ENCODE assay signal across 8 mouse cellular contexts in the genomic region with DNA sequence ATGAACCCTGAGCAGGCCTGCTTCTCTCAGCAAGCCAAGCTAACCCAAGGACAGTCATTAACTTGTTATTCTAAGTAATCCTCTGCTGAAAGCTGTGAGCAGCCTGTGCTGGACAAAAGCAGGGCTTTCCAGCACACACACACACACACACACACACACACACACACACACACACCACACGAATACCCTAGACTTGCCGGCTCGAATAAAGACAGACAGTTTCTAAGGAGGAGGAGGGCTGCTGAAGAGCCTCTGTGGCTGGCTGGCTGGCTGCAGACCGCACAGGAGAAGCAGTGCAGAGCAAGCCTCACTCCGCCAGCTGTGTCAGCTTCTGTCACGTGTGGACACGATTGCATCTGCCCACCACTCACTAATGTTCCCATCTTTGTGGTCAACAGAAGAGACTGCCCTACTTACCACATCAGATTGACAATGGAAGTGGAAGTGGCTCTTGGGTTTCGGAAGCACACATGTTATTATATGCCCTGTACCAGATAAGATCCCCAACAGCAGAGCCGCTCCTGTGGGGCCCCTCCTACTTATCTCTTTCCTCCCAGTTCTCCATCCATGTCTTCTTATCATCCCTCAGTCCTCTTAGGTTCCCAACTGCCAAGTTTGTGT.
DNase-seq lines count a peak whose midpoint lies in the region; ATAC-seq and TF ChIP-seq lines count a peak whose summit lies in the region.

No protein-coding gene starts in this region.

- H3K4me3 ChIP-seq in heart, embryonic 13.5 days: peak overlapping the region; percentile 16; the same call in 1 of the 2 replicates
- H3K4me3 ChIP-seq in heart, adult 2 months: no peak overlapping the region
- no peak overlapping the region for H3K4me3 ChIP-seq in embryonic facial prominence, embryonic 14.5 days (ENCODE audit: low read depth, low read length)
- H3K4me3 ChIP-seq in intestine, embryonic 14.5 days (ENCODE audit: low read depth, low read length): no peak overlapping the region
- peak overlapping the region; percentile 65 to 96 for H3K4me3 ChIP-seq in liver, embryonic 14.5 days (ENCODE audit: insufficient read depth in 1 of 2, low read depth in 2 of 2, low read length in 2 of 2)

- peak; percentile 39; the same call in 1 of the 2 replicates for ATAC-seq in heart, embryonic 13.5 days (ENCODE audit: extremely low read depth, insufficient number of reproducible peaks, low FRiP score, low TSS enrichment)
- peak; percentile 80 for ATAC-seq in embryonic facial prominence, embryonic 14.5 days (ENCODE audit: low read depth)
- ATAC-seq in intestine, embryonic 14.5 days (replicated peaks; ENCODE audit: low FRiP score, low TSS enrichment, low read depth): peak; percentile 71
- peak; percentile 93 for ATAC-seq in liver, embryonic 14.5 days (ENCODE audit: insufficient read depth)

- DNase-seq in heart, adult 2 months: no peak
- peak; percentile 75 for DNase-seq in embryonic facial prominence, embryonic 14.5 days (ENCODE audit: low spot score)
- peak; percentile 57 for DNase-seq in intestine, embryonic 14.5 days (ENCODE audit: low spot score)
- peak; percentile 63 to 72 (median 64) for DNase-seq in liver, embryonic 14.5 days (ENCODE audit: low read depth in 3 of 3, low spot score in 3 of 3)
- peak; percentile 23 for DNase-seq in right cerebral cortex, postnatal 14 days
- no peak for DNase-seq in adrenal gland, postnatal 10 days
- DNase-seq in cerebellum, adult 18-20 months: no peak

- peak overlapping the region; percentile 60 for H3K4me2 ChIP-seq in heart, embryonic 13.5 days
- H3K4me2 ChIP-seq in embryonic facial prominence, embryonic 14.5 days (ENCODE audit: low read depth, low read length): no peak overlapping the region
- 0 out of 2 replicates have a peak overlapping the region, but pooled peaks have one; percentile 5 for H3K4me2 ChIP-seq in intestine, embryonic 14.5 days (ENCODE audit: low read length)
- H3K4me2 ChIP-seq in liver, embryonic 14.5 days (ENCODE audit: low read depth): peak overlapping the region; percentile 78

- H3K4me1 ChIP-seq in heart, embryonic 13.5 days: peaks cover 56% of the 10 kb centered on the region
- peaks cover 6% of the 10 kb centered on the region; the same call in 1 of the 2 replicates for H3K4me1 ChIP-seq in heart, adult 2 months (ENCODE audit: control insufficient read depth, insufficient read depth, low read length)
- peaks cover 16% of the 10 kb centered on the region for H3K4me1 ChIP-seq in embryonic facial prominence, embryonic 14.5 days (ENCODE audit: control insufficient read depth, insufficient read depth, low read length)
- peaks cover 28% of the 10 kb centered on the region for H3K4me1 ChIP-seq in intestine, embryonic 14.5 days (replicated peaks; ENCODE audit: control insufficient read depth, insufficient read depth, low read length)
- peaks cover 34 to 62% of the 10 kb centered on the region in 2 experiments for H3K4me1 ChIP-seq in liver, embryonic 14.5 days (replicated peaks; ENCODE audit: control insufficient read depth in 2 of 2, insufficient read depth in 2 of 2, low read length in 1 of 2)

- TF ChIP-seq CTCF in heart, adult 2 months (IDR thresholded peaks at IDR 0.05): no peak
- TF ChIP-seq CTCF in liver, embryonic 14.5 days (IDR thresholded peaks at IDR 0.05; ENCODE audit: low read depth): no peak

- H3K27ac ChIP-seq in heart, embryonic 13.5 days (replicated peaks): peak overlapping the region; percentile 56
- no peak overlapping the region for H3K27ac ChIP-seq in heart, adult 2 months
- H3K27ac ChIP-seq in embryonic facial prominence, embryonic 14.5 days (replicated peaks; ENCODE audit: low read depth, low read length): no peak overlapping the region
- H3K27ac ChIP-seq in intestine, embryonic 14.5 days (ENCODE audit: low read depth): peak overlapping the region; percentile 34; the same call in 1 of the 2 replicates
- peak overlapping the region; percentile 89 for H3K27ac ChIP-seq in liver, embryonic 14.5 days

- intact Hi-C loops in heart, adult 2 months (cut with DNase I): loop anchor here (2.0 kb wide), 1 partner anchor 30 kb away; no protein-coding TSS in a partner anchor

- H3K9ac ChIP-seq in heart, embryonic 13.5 days: peak overlapping the region; percentile 54
- H3K9ac ChIP-seq in heart, adult 2 months (ENCODE audit: low read depth, low read length): no peak overlapping the region
- H3K9ac ChIP-seq in embryonic facial prominence, embryonic 14.5 days (ENCODE audit: low read depth, low read length): no peak overlapping the region
- no peak overlapping the region for H3K9ac ChIP-seq in intestine, embryonic 14.5 days (ENCODE audit: low read length)
- H3K9ac ChIP-seq in liver, embryonic 14.5 days (replicated peaks): peak overlapping the region; percentile 77

- H3K27me3 ChIP-seq in heart, embryonic 13.5 days (replicated peaks): no peaks in the 10 kb centered on the region
- no peaks in the 10 kb centered on the region for H3K27me3 ChIP-seq in heart, adult 2 months (ENCODE audit: control insufficient read depth, insufficient read depth, low read length)
- no peaks in the 10 kb centered on the region for H3K27me3 ChIP-seq in embryonic facial prominence, embryonic 14.5 days (replicated peaks; ENCODE audit: control insufficient read depth, insufficient read depth, low read length)
- no peaks in the 10 kb centered on the region for H3K27me3 ChIP-seq in intestine, embryonic 14.5 days (replicated peaks; ENCODE audit: control insufficient read depth, insufficient read depth, low read length)
- H3K27me3 ChIP-seq in liver, embryonic 14.5 days (ENCODE audit: control insufficient read depth, insufficient read depth, low read length): no peaks in the 10 kb centered on the region

- H3K79me2 ChIP-seq in heart, adult 2 months (replicated peaks; ENCODE audit: control insufficient read depth, insufficient read depth, low read length): no peaks in the 10 kb centered on the region

- no peak for TF ChIP-seq POLR2A in heart, adult 2 months (IDR thresholded peaks at IDR 0.05; ENCODE audit: insufficient read depth, low read depth, low read length)

- no peak for TF ChIP-seq EP300 in heart, adult 2 months (IDR thresholded peaks at IDR 0.05; ENCODE audit: insufficient read depth, low read depth, low read length)
- TF ChIP-seq EP300 in liver, embryonic 14.5 days (IDR thresholded peaks at IDR 0.05; ENCODE audit: low read depth): peak; percentile 95

- H3K36me3 ChIP-seq in heart, embryonic 13.5 days: no peaks in the 10 kb centered on the region
- 0 out of 2 replicates have a peak, but pooled peaks cover 2% of the 10 kb centered on the region for H3K36me3 ChIP-seq in heart, adult 2 months (ENCODE audit: control insufficient read depth, insufficient read depth, low read length)
- H3K36me3 ChIP-seq in embryonic facial prominence, embryonic 14.5 days (ENCODE audit: control insufficient read depth, insufficient read depth, low read length): no peaks in the 10 kb centered on the region
- no peaks in the 10 kb centered on the region for H3K36me3 ChIP-seq in intestine, embryonic 14.5 days (ENCODE audit: control insufficient read depth, insufficient read depth, low read length)
- H3K36me3 ChIP-seq in liver, embryonic 14.5 days (replicated peaks; ENCODE audit: control insufficient read depth, insufficient read depth, low read depth): no peaks in the 10 kb centered on the region

- H3K9me3 ChIP-seq in heart, embryonic 13.5 days: no peaks in the 10 kb centered on the region
- H3K9me3 ChIP-seq in embryonic facial prominence, embryonic 14.5 days (ENCODE audit: control insufficient read depth, low read length): no peaks in the 10 kb centered on the region
- H3K9me3 ChIP-seq in intestine, embryonic 14.5 days (ENCODE audit: control insufficient read depth, low read length): no peaks in the 10 kb centered on the region
- H3K9me3 ChIP-seq in liver, embryonic 14.5 days (ENCODE audit: control insufficient read depth, low read length): no peaks in the 10 kb centered on the region

- 4% methylated on average over 9 of the region's 9 CpGs for WGBS in heart, embryonic 13.5 days
- 29% methylated on average over 9 of the region's 9 CpGs for WGBS in heart, adult 2 months
- WGBS in embryonic facial prominence, embryonic 14.5 days: 20% methylated on average over 9 of the region's 9 CpGs
- WGBS in intestine, embryonic 14.5 days: 17% methylated on average over 9 of the region's 9 CpGs
- WGBS in liver, embryonic 14.5 days (ENCODE audit: insufficient replicate concordance): 7% methylated on average over 9 of the region's 9 CpGs

Comparison
In these comparisons a context has a peak if more than half of its experiments do, and no peak if none do; other contexts are left out.
1. H3K27ac ChIP-seq: peak in heart, embryonic 13.5 days (single experiment), intestine, embryonic 14.5 days (single experiment) and liver, embryonic 14.5 days (single experiment); none in heart, adult 2 months (single experiment) and embryonic facial prominence, embryonic 14.5 days (single experiment).
2. H3K4me3 ChIP-seq: peak in heart, embryonic 13.5 days (single experiment) and liver, embryonic 14.5 days (2 of 2); none in heart, adult 2 months (single experiment), embryonic facial prominence, embryonic 14.5 days (single experiment) and intestine, embryonic 14.5 days (single experiment).
3. H3K9ac ChIP-seq: peak in heart, embryonic 13.5 days (single experiment) and liver, embryonic 14.5 days (single experiment); none in heart, adult 2 months (single experiment), embryonic facial prominence, embryonic 14.5 days (single experiment) and intestine, embryonic 14.5 days (single experiment).
4. ATAC-seq: peak in every context shown above with its lines; median percentile 93 in liver, embryonic 14.5 days; 80 in embryonic facial prominence, embryonic 14.5 days; 71 in intestine, embryonic 14.5 days; 39 in heart, embryonic 13.5 days.
5. DNase-seq: peak in embryonic facial prominence, embryonic 14.5 days (single experiment), intestine, embryonic 14.5 days (single experiment), liver, embryonic 14.5 days (3 of 3) and right cerebral cortex, postnatal 14 days (single experiment); none in heart, adult 2 months (0 of 2), adrenal gland, postnatal 10 days (single experiment) and cerebellum, adult 18-20 months (0 of 2).